Mouse (Mus musculus) lung, embryonic 15.5 days (tissue): Measurements from ENCODE around the gene Mia. TPM values are rescaled to one million over a fixed set of nuclear protein-coding genes. Genes with fewer than 3 reads are reported as not detected.

Experiments used
- ATAC-seq: fragments of 200-750 bp; cut with Nextera tagmentation; 2 replicates; pipeline ENCODE4 v1.8.0; 2017; ENCODE audit warnings: moderate number of reproducible peaks, borderline replicate concordance; ENCODE audit not compliant: low FRiP score, low TSS enrichment; ENCODE audit errors: extremely low read depth
- H3K27ac ChIP-seq: fragments of 300-500 bp; sonication (generic); 2 replicates; pipeline ENCODE4 v1.5.1; 2015; ENCODE audit warnings: moderate library complexity, mild to moderate bottlenecking, inconsistent platforms
- H3K27me3 ChIP-seq: fragments of 300-500 bp; sonication (generic); 2 replicates; pipeline ENCODE4 v1.6.1; 2015; ENCODE audit warnings: inconsistent platforms
- H3K36me3 ChIP-seq: fragments of 300-500 bp; sonication (generic); 2 replicates; pipeline ENCODE4 v1.6.1; 2015; ENCODE audit warnings: inconsistent platforms
- H3K4me1 ChIP-seq: fragments of 300-500 bp; sonication (generic); 2 replicates; pipeline ENCODE4 v1.6.1; 2015; ENCODE audit warnings: inconsistent platforms
- H3K4me2 ChIP-seq: fragments of 300-500 bp; sonication (generic); 2 replicates; pipeline ENCODE4 v1.6.1; 2015; ENCODE audit warnings: inconsistent platforms, mild to moderate bottlenecking, moderate library complexity
- H3K4me3 ChIP-seq: fragments of 300-500 bp; sonication (generic); 2 replicates; pipeline ENCODE4 v1.5.1; 2015; ENCODE audit warnings: mild to moderate bottlenecking, inconsistent platforms
- H3K9ac ChIP-seq: fragments of 300-500 bp; sonication (generic); 2 replicates; pipeline ENCODE4 v1.6.1; 2015; ENCODE audit warnings: inconsistent platforms
- H3K9me3 ChIP-seq: fragments of 300-500 bp; sonication (generic); 2 replicates; pipeline ENCODE4 v1.6.1; 2016; ENCODE audit warnings: inconsistent platforms
- WGBS: fragments of 180-500 bp; shearing (Covaris S2); methylation state at CpG from one replicate; pipeline ENCODE4 v1.1.7; 2015; 5-methylcytosine and 5-hydroxymethylcytosine counted together
- polyA plus RNA-seq: library from polyadenylated mRNA; unstranded; fragments of >200 nt; fragmentation: Nextera tagmentation; extraction: Ambion mirVana; gene quantifications from 2 replicates; pipeline ENCODE4 v1.2.1, GENCODE M21; 2015

Gene Mia
- polyA plus RNA-seq, 1 experiment from 2014 or later, result 150 TPM

DNA sequence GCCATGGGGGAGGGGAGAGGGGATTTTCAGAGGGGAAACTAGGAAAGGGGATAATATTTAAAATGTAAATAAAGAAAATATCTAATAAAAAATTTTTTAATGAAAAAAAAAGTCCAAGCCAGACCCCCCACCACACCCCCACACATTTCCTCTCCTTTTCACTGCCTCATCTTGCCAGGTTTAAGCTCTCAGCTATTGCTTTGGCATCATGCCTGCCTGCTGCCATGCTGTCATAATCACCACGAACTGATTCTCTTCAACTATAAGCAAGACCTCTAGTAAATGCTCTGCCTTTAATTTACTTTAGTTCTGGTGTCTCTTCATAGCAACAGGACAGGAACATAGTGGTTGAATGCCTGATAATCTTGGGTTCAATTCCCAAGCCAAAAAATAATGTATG is 1.5 kb upstream of the Mia start:
- H3K27ac ChIP-seq, result peak overlapping the region; percentile 98
- ATAC-seq, result no peak

DNA sequence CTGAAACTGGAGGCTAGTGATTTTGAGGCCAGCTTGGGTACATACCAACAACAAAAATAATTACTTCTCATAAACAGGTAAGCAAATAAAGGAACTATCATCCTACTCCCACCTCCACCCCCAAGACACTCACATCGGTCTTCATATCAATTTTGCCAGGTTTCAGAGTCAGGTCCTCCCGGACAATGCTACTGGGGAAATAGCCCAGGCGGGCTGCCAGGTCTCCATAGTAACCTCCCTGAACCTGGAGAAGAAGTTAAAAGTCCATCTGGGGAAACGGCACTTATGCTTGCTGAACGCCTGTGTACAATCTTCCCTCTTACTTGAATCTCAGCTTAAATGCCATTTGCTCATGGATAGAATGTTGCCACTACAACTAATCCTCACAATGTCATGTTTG is 921 bp downstream of the Mia start:
- Histone ChIP-seq H3K9ac (0 out of 2 replicates have a peak overlapping the region, but pooled peaks have one; percentile 0), H3K4me1 (peaks cover 25% of the 10 kb centered on the region), H3K4me3 (peak overlapping the region; percentile 82), H3K36me3 (peaks cover 18% of the 10 kb centered on the region), H3K9me3 (no peaks in the 10 kb centered on the region), H3K27me3 (no peaks in the 10 kb centered on the region), H3K27ac (peak overlapping the region; percentile 98), H3K4me2 (peak overlapping the region; percentile 58)
- no peak for ATAC-seq
- 43% methylated on average over 5 of the region's 5 CpGs for WGBS

More for the DNA sequence above, 1.5 kb upstream of the Mia start:
- Histone ChIP-seq H3K4me2 (no peak overlapping the region), H3K9ac (no peak overlapping the region), H3K4me3 (no peak overlapping the region), H3K4me1 (peaks cover 24% of the 10 kb centered on the region), H3K36me3 (peaks cover 40% of the 10 kb centered on the region), H3K9me3 (no peaks in the 10 kb centered on the region), H3K27me3 (no peaks in the 10 kb centered on the region)
- 57% methylated on average over 1 of the region's 1 CpGs for WGBS

DNA sequence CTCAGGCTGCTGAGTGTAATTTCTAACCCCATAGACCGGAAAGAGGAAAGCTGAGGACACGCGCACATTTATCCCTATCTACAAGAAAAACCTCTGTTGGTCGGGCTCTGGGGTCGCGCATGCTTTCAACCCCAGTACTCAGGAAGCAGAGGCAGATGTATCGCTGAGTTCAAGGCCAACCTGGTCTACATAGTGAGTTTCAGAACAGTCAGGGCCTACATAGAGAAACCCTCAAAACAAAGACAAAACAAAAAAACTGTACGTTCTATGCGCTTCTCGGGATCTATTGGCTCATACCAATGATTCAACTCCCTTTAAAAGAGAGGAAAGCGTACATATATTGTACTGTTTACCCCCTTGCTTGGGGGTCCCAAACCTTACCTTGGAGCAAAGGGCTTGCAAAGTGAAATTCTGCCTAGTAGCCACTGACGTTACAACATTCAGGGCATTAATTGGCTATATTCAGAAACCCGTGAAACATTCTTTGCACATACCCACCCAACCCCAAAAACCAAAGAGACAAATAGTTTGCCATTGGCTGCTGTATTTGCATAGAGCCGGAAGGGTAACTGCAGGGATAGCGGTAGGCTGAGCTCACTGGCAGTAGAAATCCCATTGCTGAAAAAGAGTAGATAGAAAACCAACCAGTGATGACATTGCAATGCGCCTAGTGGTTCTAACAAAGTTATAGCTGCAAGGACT is 1.6 kb downstream of the Mia start:
- 33% methylated on average over 16 of the region's 16 CpGs for WGBS
- no peak for ATAC-seq
- Histone ChIP-seq H3K4me2 (peak overlapping the region; percentile 58), H3K27me3 (no peaks in the 10 kb centered on the region), H3K9ac (0 out of 2 replicates have a peak overlapping the region, but pooled peaks have one; percentile 12), H3K4me3 (peak overlapping the region; percentile 82), H3K4me1 (peaks cover 25% of the 10 kb centered on the region), H3K9me3 (no peaks in the 10 kb centered on the region), H3K36me3 (peaks cover 18% of the 10 kb centered on the region), H3K27ac (peak overlapping the region; percentile 98)

DNA sequence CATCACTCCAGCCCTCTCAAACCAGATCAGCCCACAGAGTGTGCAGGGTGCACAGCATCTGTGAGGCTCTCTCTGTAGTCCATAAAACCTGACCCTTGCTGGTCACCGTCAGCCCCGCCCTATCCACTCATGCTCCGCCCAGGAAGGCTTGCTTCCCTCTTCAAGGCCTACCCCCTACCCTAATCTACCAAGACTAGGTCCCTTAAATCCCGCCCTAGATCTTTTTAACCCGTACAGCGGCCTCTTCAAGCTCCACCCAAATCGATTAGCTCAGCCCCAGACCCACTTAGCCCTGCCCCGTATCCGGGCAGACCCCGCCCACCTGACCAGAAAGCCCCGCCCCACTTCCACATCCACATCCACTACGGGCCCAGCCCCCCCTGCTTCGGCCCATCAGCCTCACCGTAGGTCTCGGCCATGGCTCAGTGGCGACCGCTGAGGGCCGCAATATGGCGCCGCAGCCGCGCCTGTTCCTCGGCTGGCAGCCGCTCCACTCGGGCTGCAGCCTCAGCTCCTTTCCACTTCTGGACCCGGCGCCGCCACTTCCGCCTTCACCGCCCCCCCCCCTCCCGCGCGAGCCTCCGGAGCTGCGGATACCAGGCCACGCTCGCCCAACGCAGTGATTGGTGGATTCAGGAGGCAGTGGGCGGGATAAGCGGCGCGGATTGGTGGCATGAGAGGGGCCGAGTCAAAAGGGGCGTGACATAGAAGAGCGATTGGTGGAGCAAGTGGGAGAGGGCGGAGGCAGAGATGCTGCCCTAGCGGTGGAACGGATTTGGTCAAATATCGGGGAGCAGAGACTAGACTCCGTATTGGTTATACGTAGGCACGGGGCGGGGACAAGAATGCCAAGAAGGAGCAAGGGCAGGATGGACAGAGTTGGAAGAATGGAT is 2.4 kb downstream of the Mia start, which contains the start of gene Rab4b:
TSS of gene Rab4b (minus strand) at position 573 of the 893 bp plus-strand sequence.
- Histone ChIP-seq H3K9me3 (no peaks in the 10 kb centered on the region), H3K27ac (peak within 1 kb of the TSS; percentile 98), H3K4me1 (peaks cover 25% of the 10 kb centered on the region), H3K4me2 (peak within 1 kb of the TSS; percentile 60), H3K9ac (peak within 1 kb of the TSS; percentile 57), H3K36me3 (peaks cover 18% of the 10 kb centered on the region), H3K4me3 (peak within 1 kb of the TSS; percentile 82), H3K27me3 (no peaks in the 10 kb centered on the region)
- ATAC-seq, result peak; percentile 98
- under 1% methylated on average over 47 of the region's 53 CpGs for whole genome bisulfite sequencing

DNA sequence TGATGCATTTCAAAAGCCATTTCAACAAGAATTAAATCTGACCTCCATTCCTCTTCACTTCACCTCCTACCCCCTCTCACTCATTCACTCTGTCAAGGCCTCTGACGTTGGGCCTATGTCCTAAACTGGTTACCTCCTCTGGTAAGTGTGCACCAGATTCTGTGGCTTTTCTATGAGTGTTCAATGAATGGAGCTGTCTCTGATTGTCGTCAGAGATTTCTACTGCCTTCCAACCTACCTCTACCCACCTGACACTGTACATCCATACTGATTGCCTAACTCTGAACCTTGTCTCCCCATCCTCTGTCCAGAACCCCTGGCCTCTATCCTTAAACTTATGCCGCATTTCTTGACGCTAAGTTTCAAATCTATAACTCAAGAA is 3.0 kb downstream of the Mia start:
- no peak for ATAC-seq
- 12% methylated on average over 4 of the region's 4 CpGs for WGBS

DNA sequence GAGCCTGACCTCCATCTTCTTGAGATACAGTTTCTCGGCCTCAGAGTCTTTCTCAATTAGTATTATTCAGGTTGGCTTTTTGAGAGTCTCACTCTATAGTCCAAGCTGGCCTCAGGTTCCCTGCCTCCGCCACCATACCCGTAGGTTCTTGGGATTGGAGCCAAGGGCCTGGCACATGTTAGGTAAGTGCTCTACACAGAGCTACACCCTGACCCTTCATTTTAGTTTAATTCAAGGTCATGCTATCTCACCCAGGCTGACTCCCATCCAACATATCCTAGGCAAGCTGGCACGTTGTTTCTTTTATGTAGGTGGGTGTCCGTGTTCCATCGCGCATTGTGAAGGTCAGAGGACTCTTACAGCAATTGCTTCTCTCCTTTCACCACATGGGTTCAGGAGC is 6.1 kb downstream of the Mia start:
- Histone ChIP-seq H3K27ac (no peak overlapping the region), H3K4me3 (no peak overlapping the region), H3K36me3 (peaks cover 33% of the 10 kb centered on the region), H3K4me1 (peaks cover 15% of the 10 kb centered on the region), H3K9me3 (no peaks in the 10 kb centered on the region), H3K27me3 (no peaks in the 10 kb centered on the region), H3K9ac (no peak overlapping the region), H3K4me2 (no peak overlapping the region)
- 88% methylated on average over 7 of the region's 7 CpGs for WGBS
- no peak for ATAC-seq

More for the DNA sequence above, 3.0 kb downstream of the Mia start:
- H3K4me2 ChIP-seq, result peak overlapping the region; percentile 60
- no peaks in the 10 kb centered on the region for H3K27me3 ChIP-seq
- peak overlapping the region; percentile 82 for H3K4me3 ChIP-seq
- no peaks in the 10 kb centered on the region for H3K9me3 ChIP-seq
- peaks cover 16% of the 10 kb centered on the region for H3K36me3 ChIP-seq
- peak overlapping the region; percentile 57 for H3K9ac ChIP-seq
- peak overlapping the region; percentile 98 for H3K27ac ChIP-seq
- H3K4me1 ChIP-seq, result peaks cover 25% of the 10 kb centered on the region

DNA sequence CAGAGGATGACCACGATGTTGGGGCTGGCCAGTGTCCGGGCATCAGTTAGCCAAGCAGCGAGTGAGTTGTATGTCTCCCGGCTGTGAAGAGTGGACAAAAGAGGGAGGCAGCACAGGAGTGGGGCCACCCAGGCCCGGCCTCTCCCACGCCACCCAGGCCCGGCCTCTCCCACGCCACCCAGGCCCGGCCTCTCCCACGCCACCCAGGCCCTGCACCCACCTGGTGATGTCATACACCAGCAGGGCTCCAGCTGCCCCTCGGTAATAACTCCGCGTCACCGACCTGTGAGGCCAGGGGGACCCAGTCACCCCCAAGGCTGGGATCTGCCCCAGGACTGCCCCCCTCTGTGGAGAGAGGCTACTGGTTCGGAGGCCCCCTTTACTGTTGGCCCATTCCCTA is 6.5 kb downstream of the Mia start:
- Histone ChIP-seq H3K4me3 (no peak overlapping the region), H3K27me3 (no peaks in the 10 kb centered on the region), H3K9ac (no peak overlapping the region), H3K36me3 (peaks cover 33% of the 10 kb centered on the region), H3K9me3 (no peaks in the 10 kb centered on the region), H3K27ac (no peak overlapping the region), H3K4me2 (no peak overlapping the region), H3K4me1 (peaks cover 11% of the 10 kb centered on the region)
- ATAC-seq, result no peak
- 91% methylated on average over 15 of the region's 15 CpGs for WGBS

DNA sequence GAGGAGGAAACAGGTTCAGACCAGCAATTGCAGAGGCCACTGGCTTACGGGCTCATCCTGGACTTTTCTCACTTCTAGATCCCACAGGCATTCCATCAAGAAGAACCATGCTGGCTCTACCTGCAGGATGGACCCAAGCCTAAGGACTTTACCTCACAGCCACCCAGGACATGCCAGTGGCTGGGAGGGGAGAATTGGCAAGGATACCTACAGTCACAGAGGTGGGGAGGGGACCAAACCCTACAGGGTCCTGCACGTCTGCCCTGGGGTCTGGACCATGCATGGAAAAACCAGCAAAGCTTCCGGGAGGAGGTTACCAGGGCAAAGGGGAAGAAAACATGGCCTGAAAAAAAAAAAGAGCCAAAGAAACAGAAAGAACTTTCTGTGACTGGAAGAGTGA is 10.0 kb downstream of the Mia start:
- Histone ChIP-seq H3K9me3 (no peaks in the 10 kb centered on the region), H3K4me2 (no peak overlapping the region), H3K27me3 (no peaks in the 10 kb centered on the region), H3K4me3 (no peak overlapping the region), H3K9ac (no peak overlapping the region), H3K27ac (no peak overlapping the region), H3K4me1 (peaks cover 6% of the 10 kb centered on the region), H3K36me3 (peaks cover 33% of the 10 kb centered on the region)
- no peak for ATAC-seq
- 95% methylated on average over 3 of the region's 3 CpGs for WGBS

DNA sequence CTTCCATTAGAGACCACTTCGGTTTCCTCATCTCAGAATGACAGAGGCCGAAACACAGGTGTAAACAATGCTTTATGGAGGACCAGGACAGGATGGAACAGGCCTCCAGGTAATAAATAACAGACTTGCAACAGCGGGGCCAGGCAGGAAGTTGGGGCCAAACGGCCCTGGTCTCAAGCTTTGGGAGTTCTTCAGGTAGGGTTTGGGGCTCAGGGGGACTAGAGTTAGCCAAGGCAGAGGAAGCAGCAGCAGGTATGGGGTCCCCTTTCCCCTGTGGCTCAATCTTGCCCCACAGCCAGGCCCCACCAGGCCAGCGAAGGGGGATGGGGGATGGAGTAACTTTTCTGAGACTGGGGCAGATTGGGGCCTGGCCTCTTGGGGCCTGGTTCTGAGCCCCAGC is 12.6 kb downstream of the Mia start:
- ATAC-seq, result no peak
- Histone ChIP-seq H3K4me3 (no peak overlapping the region), H3K27ac (no peak overlapping the region), H3K36me3 (peaks cover 34% of the 10 kb centered on the region), H3K9me3 (no peaks in the 10 kb centered on the region), H3K9ac (no peak overlapping the region), H3K4me2 (no peak overlapping the region), H3K4me1 (peaks cover 28% of the 10 kb centered on the region), H3K27me3 (no peaks in the 10 kb centered on the region)
- 86% methylated on average over 5 of the region's 5 CpGs for WGBS

DNA sequence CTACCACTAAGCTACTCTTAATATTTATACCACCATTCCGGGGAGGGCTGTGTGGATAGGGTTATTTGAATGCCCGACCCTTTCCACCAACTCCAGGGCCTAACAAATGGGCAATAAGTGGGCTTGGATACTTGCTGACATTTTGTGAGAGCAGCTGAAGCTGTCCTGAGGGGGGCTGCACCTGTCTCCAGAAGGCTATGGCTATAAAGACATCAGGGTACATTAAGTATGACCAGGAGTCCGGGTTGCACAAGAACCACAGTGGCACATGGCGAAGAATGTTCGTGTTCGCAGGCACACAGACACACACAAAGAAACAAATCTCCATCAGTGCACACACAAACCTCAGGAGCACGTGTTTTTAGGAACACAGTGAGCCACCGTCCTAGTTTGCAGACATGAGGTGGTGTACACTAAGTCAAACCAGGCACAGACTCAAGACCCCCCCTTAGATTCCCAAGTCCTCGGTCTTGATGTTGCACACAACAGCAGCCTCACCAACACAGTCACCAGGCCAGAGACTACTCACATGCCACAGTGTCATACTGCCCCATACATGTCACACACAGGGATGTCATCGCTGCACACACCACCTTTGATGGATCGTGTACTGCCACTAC is 13.4 kb downstream of the Mia start:
- peak overlapping the region; percentile 85 for H3K4me2 ChIP-seq
- peak overlapping the region; percentile 82; the same call in 1 of the 2 replicates for H3K9ac ChIP-seq
- WGBS, result 74% methylated on average over 11 of the region's 11 CpGs
- peak overlapping the region; percentile 99 for H3K27ac ChIP-seq
- peaks cover 34% of the 10 kb centered on the region; the same call in 1 of the 2 replicates for H3K36me3 ChIP-seq
- no peak for ATAC-seq
- H3K27me3 ChIP-seq, result no peaks in the 10 kb centered on the region
- H3K4me1 ChIP-seq, result peaks cover 36% of the 10 kb centered on the region
- no peaks in the 10 kb centered on the region for H3K9me3 ChIP-seq
- peak overlapping the region; percentile 60 for H3K4me3 ChIP-seq

DNA sequence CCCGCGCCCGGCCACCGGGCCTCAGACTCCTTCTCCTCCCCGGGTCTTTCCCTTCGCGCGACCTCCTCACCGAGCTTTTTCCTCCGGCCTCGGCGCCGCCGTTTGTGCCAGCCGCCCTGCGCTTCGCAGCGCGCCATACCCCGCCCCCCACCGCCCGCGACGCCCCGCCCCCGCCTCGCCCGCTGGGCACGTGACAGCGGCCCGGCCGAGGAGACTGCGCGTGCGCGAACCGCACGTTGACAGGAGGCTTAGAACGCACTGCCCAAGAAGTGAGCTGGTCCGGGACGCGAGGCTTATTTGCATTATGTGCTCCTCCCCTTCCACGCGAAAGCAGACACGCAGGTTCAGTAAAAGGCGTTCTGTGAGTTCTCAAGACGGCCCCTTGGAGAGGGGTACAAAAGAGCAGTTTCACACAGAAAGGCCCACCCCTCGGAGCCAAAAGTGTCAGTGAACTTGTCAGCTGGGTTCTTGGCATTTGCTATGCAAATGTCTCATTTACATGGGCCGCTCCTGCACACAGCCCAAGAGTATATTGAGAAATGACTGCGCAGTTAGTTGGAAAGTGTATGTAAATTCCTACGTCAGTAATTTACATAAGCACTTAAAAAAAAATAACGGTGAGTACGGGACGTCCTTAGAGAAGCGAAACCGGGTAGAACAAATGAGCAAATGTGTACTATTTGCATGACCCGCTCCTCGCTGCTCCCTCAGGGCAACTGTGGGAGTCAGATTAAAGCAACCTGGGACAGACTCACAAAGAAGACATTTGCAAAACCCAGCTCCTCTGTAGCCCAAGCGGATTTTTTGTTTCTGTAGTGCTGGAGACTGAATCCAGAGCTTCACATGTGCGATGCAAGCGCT is 14.1 kb downstream of the Mia start, which contains the start of gene Egln2:
TSS of gene Egln2 (minus strand) at position 189 of the 861 bp plus-strand sequence.
- WGBS, result 2% methylated on average over 61 of the region's 61 CpGs
- Histone ChIP-seq H3K9ac (peak within 1 kb of the TSS; percentile 82), H3K9me3 (no peaks in the 10 kb centered on the region), H3K36me3 (peaks cover 27% of the 10 kb centered on the region; the same call in 1 of the 2 replicates), H3K27ac (peak within 1 kb of the TSS; percentile 99), H3K4me1 (peaks cover 42% of the 10 kb centered on the region), H3K4me2 (peak within 1 kb of the TSS; percentile 85), H3K27me3 (no peaks in the 10 kb centered on the region), H3K4me3 (peak within 1 kb of the TSS; percentile 60)
- ATAC-seq, result peak; percentile 86
